Mouse (Mus musculus) ES-Bruce4 (cell line): Measurements from ENCODE around the gene Comtd1. TPM values are rescaled to one million over a fixed set of nuclear protein-coding genes. Genes with fewer than 3 reads are reported as not detected.

ENCODE experiments used
- H3K27ac ChIP-seq: 2 replicates; pipeline ENCODE4 v1.5.1; 2012; ENCODE audit warnings: low read length, inconsistent platforms; ENCODE audit not compliant: insufficient read depth
- H3K27me3 ChIP-seq: 2 replicates; pipeline ENCODE4 v1.6.1; 2012; ENCODE audit warnings: mild to moderate bottlenecking, low read length, inconsistent platforms; ENCODE audit not compliant: control insufficient read depth, poor library complexity, insufficient read depth, severe bottlenecking
- H3K36me3 ChIP-seq: 2 replicates; pipeline ENCODE4 v1.6.1; 2012; ENCODE audit warnings: inconsistent platforms, mild to moderate bottlenecking, low read length, moderate library complexity; ENCODE audit not compliant: control insufficient read depth, poor library complexity, insufficient read depth, severe bottlenecking
- H3K4me1 ChIP-seq: one replicate; pipeline ENCODE4 v1.8.1; 2011; ENCODE audit warnings: low read length; ENCODE audit not compliant: control insufficient read depth, insufficient read depth
- H3K4me3 ChIP-seq: 2 replicates; pipeline ENCODE4 v1.5.1; 2011; ENCODE audit warnings: low read depth, mild to moderate bottlenecking, low read length
- H3K9ac ChIP-seq: 2 replicates; pipeline ENCODE4 v1.6.1; 2012; ENCODE audit warnings: low read depth, mild to moderate bottlenecking, inconsistent platforms; ENCODE audit not compliant: poor library complexity, severe bottlenecking
- H3K9me3 ChIP-seq: replicated peaks from 2 replicates; pipeline ENCODE4 v1.6.1; 2012; ENCODE audit warnings: mild to moderate bottlenecking, low read length, inconsistent platforms; ENCODE audit not compliant: control insufficient read depth, poor library complexity, insufficient read depth, severe bottlenecking
- CTCF ChIP-seq: IDR thresholded peaks from one replicate; pipeline ENCODE4 v1.8.1; 2011; ENCODE audit warnings: low read depth, low read length
- EP300 ChIP-seq: IDR thresholded peaks from 2 replicates; pipeline ENCODE4 v1.6.1; 2011; ENCODE audit warnings: low read depth, low read length; ENCODE audit not compliant: insufficient read depth
- POLR2A ChIP-seq: IDR thresholded peaks from one replicate; pipeline ENCODE4 v1.8.1; 2011; ENCODE audit warnings: low read length; ENCODE audit not compliant: insufficient read depth
- polyA plus RNA-seq: library from polyadenylated mRNA; stranded (reverse); fragments of >200 nt; gene quantifications from 2 replicates; pipeline ENCODE4 v1.2.4, GENCODE M21; 2011; ENCODE audit warnings: low read depth; ENCODE audit not compliant: missing spikeins, insufficient read depth, insufficient read length

Gene Comtd1
- polyA plus RNA-seq, 1 experiment: 19.4 TPM

GRCm38 (mm10) chr14:21800641-21801040, 48.1 kb downstream of the Comtd1 start:
- Histone ChIP-seq H3K4me1 (no peaks in the 10 kb centered on the region), H3K36me3 (no peaks in the 10 kb centered on the region; the same call in 1 of the 2 replicates), H3K9ac (no peak overlapping the region), H3K27me3 (no peaks in the 10 kb centered on the region), H3K27ac (no peak overlapping the region), H3K4me3 (no peak overlapping the region), H3K9me3 (no peaks in the 10 kb centered on the region)
- no peak for TF ChIP-seq CTCF
- no peak for TF ChIP-seq POLR2A
- TF ChIP-seq EP300: no peak

Other genes with a start within 250 kb of the Comtd1 start
- gene Dupd1, start 134.4 kb downstream of the Comtd1 start, polyA plus RNA-seq: not detected in 2 replicates
- 34.2 and 34.9 TPM in 2 replicates for gene Samd8, start 98.4 kb downstream of the Comtd1 start, polyA plus RNA-seq
- not detected in 2 replicates for gene Dusp13, start 97.8 kb downstream of the Comtd1 start, polyA plus RNA-seq
- 358 and 367 TPM in 2 replicates for gene Vdac2, start 23.7 kb downstream of the Comtd1 start, polyA plus RNA-seq
- gene Zfp503, start 140.6 kb upstream of the Comtd1 start, polyA plus RNA-seq: 0.37 and 0.68 TPM in 2 replicates
- not detected in 2 replicates for gene Lrmda, start 170.7 kb upstream of the Comtd1 start, polyA plus RNA-seq